Comparison of ENCODE assay signal across 8 mouse cellular contexts in the genomic region with DNA sequence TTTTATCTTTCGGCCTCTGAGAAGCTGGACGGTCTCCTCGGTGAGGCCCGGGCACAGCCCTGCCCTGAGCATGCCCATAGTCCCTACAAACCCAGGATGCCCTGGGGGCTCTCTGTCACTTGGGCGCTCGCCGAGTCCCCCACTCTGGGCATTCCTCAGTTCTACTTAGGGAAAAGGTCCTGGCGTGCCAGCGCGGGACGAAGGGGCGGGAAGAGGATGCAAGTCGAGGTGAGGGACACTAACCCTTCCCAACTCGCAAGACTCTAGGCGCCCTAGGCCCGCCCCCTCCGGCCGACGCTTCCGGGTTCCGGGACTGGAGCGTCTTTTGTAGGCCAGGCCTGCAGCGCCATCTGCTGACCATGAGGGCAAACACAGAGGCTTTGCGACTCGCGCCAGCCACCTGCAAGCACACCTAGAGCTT. TPM values are rescaled to one million over a fixed set of nuclear protein-coding genes. Genes with fewer than 3 reads are reported as not detected.
DNase-seq lines count a peak whose midpoint lies in the region; ATAC-seq and TF ChIP-seq lines count a peak whose summit lies in the region.

A gene (minus strand): TSS at position 273 of the 421 bp plus-strand sequence.

- 0 out of 2 replicates have a peak, but pooled peaks cover 3% of the 10 kb centered on the region for H3K36me3 ChIP-seq in hindbrain, embryonic 10.5 days
- H3K36me3 ChIP-seq in lung, postnatal 0 days (ENCODE audit: insufficient read depth, low read length), result no peaks in the 10 kb centered on the region

- TF ChIP-seq CTCF in lung, postnatal 0 days (IDR thresholded peaks at IDR 0.05), result peak; percentile 93

- TF ChIP-seq EP300 in lung, postnatal 0 days (IDR thresholded peaks at IDR 0.05), result no peak

- ATAC-seq in frontal cortex, adult (ENCODE audit: low TSS enrichment), result peak; percentile 96
- peak; percentile 96 for ATAC-seq in lung, postnatal 0 days

- no peaks in the 10 kb centered on the region for H3K9me3 ChIP-seq in hindbrain, embryonic 10.5 days
- no peaks in the 10 kb centered on the region for H3K9me3 ChIP-seq in lung, postnatal 0 days (ENCODE audit: low read length)

- H3K4me1 ChIP-seq in hindbrain, embryonic 10.5 days (replicated peaks), result peaks cover 22% of the 10 kb centered on the region
- peaks cover 5% of the 10 kb centered on the region; the same call in 1 of the 2 replicates for H3K4me1 ChIP-seq in lung, postnatal 0 days (ENCODE audit: insufficient read depth, low read depth, low read length)

- H3K27ac ChIP-seq in hindbrain, embryonic 10.5 days, result peak within 1 kb of the TSS; percentile 87
- peak within 1 kb of the TSS; percentile 54 for H3K27ac ChIP-seq in lung, postnatal 0 days (ENCODE audit: low read length)

- H3K4me2 ChIP-seq in lung, postnatal 0 days (replicated peaks; ENCODE audit: low read depth, low read length), result peak within 1 kb of the TSS; percentile 76

- under 1% methylated on average over 26 of the region's 26 CpGs for WGBS in hindbrain, embryonic 10.5 days
- WGBS in lung, postnatal 0 days, result 0% methylated on average over 23 of the region's 26 CpGs

- peak within 1 kb of the TSS; percentile 71 for H3K4me3 ChIP-seq in hindbrain, embryonic 10.5 days
- peak within 1 kb of the TSS; percentile 64 for H3K4me3 ChIP-seq in lung, postnatal 0 days (ENCODE audit: low read depth, low read length)

- DNase-seq in MEL-GATA-1-ER (ENCODE audit: extremely low read depth, low read depth), result peak; percentile 77
- DNase-seq in cerebellum, adult 8-10 months, result peak; percentile 94
- DNase-seq in hindbrain, embryonic 10.5 days (ENCODE audit: low spot score), result peak; percentile 93
- DNase-seq in layer of hippocampus, adult 9-11 months, result peak; percentile 91
- peak; percentile 95 for DNase-seq in lung, postnatal 0 days (ENCODE audit: low spot score)
- DNase-seq in ovary, postnatal 14 days (ENCODE audit: low spot score), result peak; percentile 93
- DNase-seq in thymus, postnatal 14 days, result peak; percentile 97

- H3K27me3 ChIP-seq in hindbrain, embryonic 10.5 days (ENCODE audit: insufficient read depth, poor library complexity, severe bottlenecking), result peaks cover 12% of the 10 kb centered on the region; the same call in 1 of the 2 replicates
- H3K27me3 ChIP-seq in lung, postnatal 0 days (replicated peaks; ENCODE audit: insufficient read depth, low read length), result no peaks in the 10 kb centered on the region

- H3K9ac ChIP-seq in lung, postnatal 0 days (replicated peaks; ENCODE audit: low read depth), result peak within 1 kb of the TSS; percentile 74

RNA-seq across cellular contexts. Expression of the gene that starts here (rescaled TPM):
- polyA plus RNA-seq in hindbrain, embryonic 10.5 days (2016; fragmentation: Nextera tagmentation; extraction: Ambion mirVana), result 15.1 and 17.3 TPM in 2 replicates
- 7.3 and 8.7 TPM in 2 replicates for polyA plus RNA-seq in lung, postnatal 0 days (2015; fragmentation: Nextera tagmentation; extraction: Ambion mirVana)

Comparison
In these comparisons a context has a peak if more than half of its experiments do, and no peak if none do; other contexts are left out.
1. Peak in every context shown above with its lines: DNase-seq, ATAC-seq, H3K4me3 ChIP-seq and H3K27ac ChIP-seq.